Mouse (Mus musculus) lung, postnatal 0 days (tissue): ENCODE data around the gene Hoxd13. TPM values are rescaled to one million over a fixed set of nuclear protein-coding genes. Genes with fewer than 3 reads are reported as not detected.

ENCODE experiments used
- ATAC-seq: fragments of 200-750 bp; cut with Nextera tagmentation; 2 replicates; pipeline ENCODE4 v1.8.0; 2017; ENCODE audit warnings: moderate library complexity
- DNase-seq: peaks from one replicate; pipeline ENCODE4 v3.0.0-alpha.2; 2016; ENCODE audit warnings: low spot score
- H3K27ac ChIP-seq: fragments of 300-500 bp; sonication (generic); 2 replicates; pipeline ENCODE4 v1.5.1; 2014; ENCODE audit warnings: antibody characterized with exemption, mild to moderate bottlenecking, low read length, mixed read lengths
- H3K27me3 ChIP-seq: fragments of 300-500 bp; sonication (generic); replicated peaks from 2 replicates; pipeline ENCODE4 v1.6.1; 2014; ENCODE audit warnings: low read length, mixed read lengths; ENCODE audit not compliant: insufficient read depth
- H3K36me3 ChIP-seq: fragments of 300-500 bp; sonication (generic); 2 replicates; pipeline ENCODE4 v1.6.1; 2014; ENCODE audit warnings: low read length, mixed read lengths; ENCODE audit not compliant: insufficient read depth
- H3K4me1 ChIP-seq: fragments of 300-500 bp; sonication (generic); 2 replicates; pipeline ENCODE4 v1.6.1; 2014; ENCODE audit warnings: antibody characterized with exemption, low read depth, low read length, mixed read lengths; ENCODE audit not compliant: insufficient read depth
- H3K4me2 ChIP-seq: fragments of 300-500 bp; sonication (generic); replicated peaks from 2 replicates; pipeline ENCODE4 v1.6.1; 2014; ENCODE audit warnings: low read depth, mild to moderate bottlenecking, low read length, moderate library complexity, mixed read lengths
- H3K4me3 ChIP-seq: fragments of 300-500 bp; sonication (generic); 2 replicates; pipeline ENCODE4 v1.5.1; 2014; ENCODE audit warnings: low read depth, low read length
- H3K9ac ChIP-seq: fragments of 300-500 bp; sonication (generic); replicated peaks from 2 replicates; pipeline ENCODE4 v1.6.1; 2014; ENCODE audit warnings: low read depth, mild to moderate bottlenecking
- H3K9me3 ChIP-seq: fragments of 300-500 bp; sonication (generic); 2 replicates; pipeline ENCODE4 v1.6.1; 2016; ENCODE audit warnings: low read length, mixed read lengths
- CTCF ChIP-seq: IDR thresholded peaks from 2 replicates; pipeline ENCODE4 v1.5.1; 2016; ENCODE audit warnings: antibody characterized with exemption, mild to moderate bottlenecking
- EP300 ChIP-seq: IDR thresholded peaks from 2 replicates; pipeline ENCODE4 v1.6.1; 2016; ENCODE audit warnings: antibody characterized with exemption, mild to moderate bottlenecking, control low read depth
- WGBS: fragments of 180-500 bp; shearing (Covaris S2); extraction: QIAGEN DNeasy Blood & Tissue Kit; methylation state at CpG from one replicate; pipeline ENCODE4 v1.1.7; 2014; 5-methylcytosine and 5-hydroxymethylcytosine counted together
- polyA plus RNA-seq: library from polyadenylated mRNA; unstranded; fragments of >200 nt; fragmentation: Nextera tagmentation; extraction: Ambion mirVana; gene quantifications from 2 replicates; pipeline ENCODE4 v1.2.1, GENCODE M21; 2015

Hoxd13 gene
- polyA plus RNA-seq, 1 experiment from 2014 or later: not detected

- no peak overlapping the region for H3K27ac ChIP-seq
Measured at GRCm38 (mm10) chr2:74677106-74677505, 9.0 kb downstream of the Hoxd13 start.

GRCm38 (mm10) chr2:74678891-74679595 lies 10.9 kb downstream of the Hoxd13 start, which contains the start of gene Hoxd11:
Gene Hoxd11, plus strand, starts transcription at chr2:74679557.
- 2% methylated on average over 15 of the region's 15 CpGs for WGBS
- H3K36me3 ChIP-seq: no peaks in the 10 kb centered on the region
- peaks cover 5% of the 10 kb centered on the region; the same call in 1 of the 2 replicates for H3K4me1 ChIP-seq
- TF ChIP-seq EP300: no peak
- no peak for TF ChIP-seq CTCF
- 0 out of 2 replicates have a peak within 1 kb of the TSS, but pooled peaks have one; percentile 3 for H3K4me3 ChIP-seq
- H3K9me3 ChIP-seq: no peaks in the 10 kb centered on the region
- H3K27ac ChIP-seq: no peak within 1 kb of the TSS
- ATAC-seq (no peak), DNase-seq (no peak)
- no peak within 1 kb of the TSS for H3K9ac ChIP-seq
- peaks cover 90% of the 10 kb centered on the region for H3K27me3 ChIP-seq
- H3K4me2 ChIP-seq: no peak within 1 kb of the TSS

More at GRCm38 (mm10) chr2:74677106-74677505, 9.0 kb downstream of the Hoxd13 start:
- H3K9me3 ChIP-seq: no peaks in the 10 kb centered on the region
- ATAC-seq: no peak
- no peak overlapping the region for H3K9ac ChIP-seq
- DNase-seq: no peak
- H3K36me3 ChIP-seq: no peaks in the 10 kb centered on the region
- 23% methylated on average over 2 of the region's 2 CpGs for WGBS
- H3K4me2 ChIP-seq: no peak overlapping the region
- peaks cover 93% of the 10 kb centered on the region for H3K27me3 ChIP-seq
- H3K4me3 ChIP-seq: no peak overlapping the region
- TF ChIP-seq CTCF: no peak
- TF ChIP-seq EP300: no peak
- H3K4me1 ChIP-seq: peaks cover 4% of the 10 kb centered on the region; the same call in 1 of the 2 replicates

GRCm38 (mm10) chr2:74679596-74679971 lies 11.5 kb downstream of the Hoxd13 start:
- DNase-seq (no peak), ATAC-seq (no peak)
- no peak overlapping the region for H3K27ac ChIP-seq
- H3K4me1 ChIP-seq: peaks cover 5% of the 10 kb centered on the region; the same call in 1 of the 2 replicates
- WGBS: 1% methylated on average over 26 of the region's 26 CpGs
- 0 out of 2 replicates have a peak overlapping the region, but pooled peaks have one; percentile 3 for H3K4me3 ChIP-seq
- H3K9me3 ChIP-seq: no peaks in the 10 kb centered on the region
- H3K36me3 ChIP-seq: no peaks in the 10 kb centered on the region
- no peak overlapping the region for H3K4me2 ChIP-seq
- H3K27me3 ChIP-seq: peaks cover 92% of the 10 kb centered on the region
- no peak for TF ChIP-seq CTCF
- no peak for TF ChIP-seq EP300
- no peak overlapping the region for H3K9ac ChIP-seq

- no peak for DNase-seq
- Histone ChIP-seq H3K27ac (no peak overlapping the region), H3K36me3 (no peaks in the 10 kb centered on the region), H3K4me2 (no peak overlapping the region), H3K4me3 (0 out of 2 replicates have a peak overlapping the region, but pooled peaks have one; percentile 3), H3K9ac (no peak overlapping the region), H3K27me3 (peaks cover 92% of the 10 kb centered on the region), H3K9me3 (no peaks in the 10 kb centered on the region), H3K4me1 (peaks cover 5% of the 10 kb centered on the region; the same call in 1 of the 2 replicates)
- ATAC-seq: no peak
- TF ChIP-seq CTCF (no peak), EP300 (no peak)
- 1% methylated on average over 23 of the region's 23 CpGs for WGBS
Measured at GRCm38 (mm10) chr2:74679980-74680379, 11.9 kb downstream of the Hoxd13 start.

GRCm38 (mm10) chr2:74680561-74681398 lies 12.7 kb downstream of the Hoxd13 start:
- TF ChIP-seq EP300: no peak
- no peak for TF ChIP-seq CTCF
- peaks cover 5% of the 10 kb centered on the region; the same call in 1 of the 2 replicates for H3K4me1 ChIP-seq
- no peak overlapping the region for H3K4me2 ChIP-seq
- H3K9ac ChIP-seq: no peak overlapping the region
- no peak overlapping the region for H3K4me3 ChIP-seq
- H3K36me3 ChIP-seq: no peaks in the 10 kb centered on the region
- peaks cover 92% of the 10 kb centered on the region for H3K27me3 ChIP-seq
- ATAC-seq (no peak), DNase-seq (no peak)
- 3% methylated on average over 21 of the region's 21 CpGs for WGBS
- H3K27ac ChIP-seq: no peak overlapping the region
- H3K9me3 ChIP-seq: no peaks in the 10 kb centered on the region
